Mouse (Mus musculus) embryonic facial prominence, embryonic 15.5 days (tissue): ENCODE data around the gene Gna13. TPM values are rescaled to one million over a fixed set of nuclear protein-coding genes. Genes with fewer than 3 reads are reported as not detected.

Source experiments
- ATAC-seq: fragments of 200-750 bp; cut with Nextera tagmentation; 2 replicates; pipeline ENCODE4 v1.8.0; 2017; ENCODE audit warnings: low read depth, moderate TSS enrichment; ENCODE audit not compliant: insufficient number of reproducible peaks, low FRiP score, low TSS enrichment
- H3K27ac ChIP-seq: fragments of 300-500 bp; sonication (generic); replicated peaks from 2 replicates; pipeline ENCODE4 v1.5.1; 2015; ENCODE audit warnings: mild to moderate bottlenecking, inconsistent platforms
- H3K27me3 ChIP-seq: fragments of 300-500 bp; sonication (generic); 2 replicates; pipeline ENCODE4 v1.6.1; 2015; ENCODE audit warnings: inconsistent platforms
- H3K36me3 ChIP-seq: fragments of 300-500 bp; sonication (generic); 2 replicates; pipeline ENCODE4 v1.6.1; 2015; ENCODE audit warnings: mild to moderate bottlenecking, inconsistent platforms
- H3K4me1 ChIP-seq: fragments of 300-500 bp; sonication (generic); 2 replicates; pipeline ENCODE4 v1.6.1; 2015; ENCODE audit warnings: inconsistent platforms
- H3K4me2 ChIP-seq: fragments of 300-500 bp; sonication (generic); replicated peaks from 2 replicates; pipeline ENCODE4 v1.6.1; 2015; ENCODE audit warnings: mild to moderate bottlenecking, inconsistent platforms
- H3K4me3 ChIP-seq: fragments of 300-500 bp; sonication (generic); replicated peaks from 2 replicates; pipeline ENCODE4 v1.5.1; 2015; ENCODE audit warnings: mild to moderate bottlenecking, inconsistent platforms
- H3K9ac ChIP-seq: fragments of 300-500 bp; sonication (generic); 2 replicates; pipeline ENCODE4 v1.6.1; 2015; ENCODE audit warnings: inconsistent platforms
- H3K9me3 ChIP-seq: fragments of 300-500 bp; sonication (generic); replicated peaks from 2 replicates; pipeline ENCODE4 v1.6.1; 2016; ENCODE audit warnings: inconsistent platforms
- WGBS: fragments of 180-500 bp; shearing (Covaris S2); methylation state at CpG from one replicate; pipeline ENCODE4 v1.1.7; 2015; 5-methylcytosine and 5-hydroxymethylcytosine counted together
- polyA plus RNA-seq: library from polyadenylated mRNA; unstranded; fragments of >200 nt; fragmentation: Nextera tagmentation; extraction: Ambion mirVana; gene quantifications from 2 replicates; pipeline ENCODE4 v1.2.1, GENCODE M21; 2015

Gene Gna13
- polyA plus RNA-seq, 1 experiment from 2014 or later: 25.6 TPM

- 52% methylated on average over 7 of the region's 7 CpGs for WGBS
- no peak overlapping the region for H3K27ac ChIP-seq
- H3K4me3 ChIP-seq: no peak overlapping the region
- H3K36me3 ChIP-seq: peaks cover 7% of the 10 kb centered on the region; the same call in 1 of the 2 replicates
- no peaks in the 10 kb centered on the region for H3K9me3 ChIP-seq
- H3K27me3 ChIP-seq: no peaks in the 10 kb centered on the region
- no peak overlapping the region for H3K4me2 ChIP-seq
- no peak overlapping the region for H3K9ac ChIP-seq
- no peak for ATAC-seq
- peaks cover 29% of the 10 kb centered on the region for H3K4me1 ChIP-seq
These were observed 15.4 kb downstream of the Gna13 start for GRCm38 (mm10) chr11:109378051-109378450.

- ATAC-seq: no peak
These were observed 18.0 kb downstream of the Gna13 start for GRCm38 (mm10) chr11:109380662-109381061.

GRCm38 (mm10) chr11:109385296-109385695, 22.7 kb downstream of the Gna13 start:
- H3K36me3 ChIP-seq: no peaks in the 10 kb centered on the region
- no peaks in the 10 kb centered on the region for H3K9me3 ChIP-seq
- no peak overlapping the region for H3K4me3 ChIP-seq
- whole genome bisulfite sequencing: 74% methylated on average over 8 of the region's 8 CpGs
- H3K4me2 ChIP-seq: no peak overlapping the region
- no peaks in the 10 kb centered on the region for H3K27me3 ChIP-seq
- no peak overlapping the region for H3K9ac ChIP-seq
- no peak for ATAC-seq
- no peak overlapping the region for H3K27ac ChIP-seq
- peaks cover 23% of the 10 kb centered on the region; the same call in 1 of the 2 replicates for H3K4me1 ChIP-seq

More at GRCm38 (mm10) chr11:109380662-109381061, 18.0 kb downstream of the Gna13 start:
- Histone ChIP-seq H3K4me3 (no peak overlapping the region), H3K4me2 (no peak overlapping the region), H3K4me1 (peaks cover 41% of the 10 kb centered on the region), H3K27ac (no peak overlapping the region), H3K9me3 (no peaks in the 10 kb centered on the region), H3K27me3 (no peaks in the 10 kb centered on the region), H3K9ac (no peak overlapping the region), H3K36me3 (no peaks in the 10 kb centered on the region)
- WGBS: 72% methylated on average over 5 of the region's 5 CpGs

GRCm38 (mm10) chr11:109389046-109389445, 26.4 kb downstream of the Gna13 start:
- no peaks in the 10 kb centered on the region for H3K9me3 ChIP-seq
- H3K27ac ChIP-seq: no peak overlapping the region
- 82% methylated on average over 5 of the region's 5 CpGs for WGBS
- H3K4me2 ChIP-seq: no peak overlapping the region
- peaks cover 5% of the 10 kb centered on the region; the same call in 1 of the 2 replicates for H3K36me3 ChIP-seq
- ATAC-seq: no peak
- H3K4me1 ChIP-seq: peaks cover 22% of the 10 kb centered on the region; the same call in 1 of the 2 replicates
- no peak overlapping the region for H3K4me3 ChIP-seq
- H3K9ac ChIP-seq: no peak overlapping the region
- H3K27me3 ChIP-seq: no peaks in the 10 kb centered on the region

GRCm38 (mm10) chr11:109391200-109391599, 28.6 kb downstream of the Gna13 start:
- no peak overlapping the region for H3K27ac ChIP-seq
- H3K9ac ChIP-seq: no peak overlapping the region
- H3K4me1 ChIP-seq: peaks cover 11% of the 10 kb centered on the region; the same call in 1 of the 2 replicates
- H3K4me3 ChIP-seq: no peak overlapping the region
- no peak overlapping the region for H3K4me2 ChIP-seq
- ATAC-seq: no peak
- no peaks in the 10 kb centered on the region for H3K9me3 ChIP-seq
- WGBS: 75% methylated on average over 7 of the region's 7 CpGs
- H3K27me3 ChIP-seq: no peaks in the 10 kb centered on the region
- peaks cover 17% of the 10 kb centered on the region for H3K36me3 ChIP-seq

- Histone ChIP-seq H3K27me3 (no peaks in the 10 kb centered on the region), H3K9me3 (no peaks in the 10 kb centered on the region), H3K4me2 (no peak overlapping the region), H3K4me3 (no peak overlapping the region), H3K9ac (no peak overlapping the region), H3K4me1 (peaks cover 11% of the 10 kb centered on the region; the same call in 1 of the 2 replicates), H3K36me3 (peaks cover 21% of the 10 kb centered on the region), H3K27ac (no peak overlapping the region)
- 67% methylated on average over 7 of the region's 7 CpGs for WGBS
- ATAC-seq: no peak
These were observed 29.1 kb downstream of the Gna13 start for GRCm38 (mm10) chr11:109391760-109392159.

GRCm38 (mm10) chr11:109392601-109393000, 30.0 kb downstream of the Gna13 start:
- peaks cover 28% of the 10 kb centered on the region for H3K36me3 ChIP-seq
- no peak overlapping the region for H3K4me3 ChIP-seq
- no peak overlapping the region for H3K9ac ChIP-seq
- no peaks in the 10 kb centered on the region for H3K27me3 ChIP-seq
- 81% methylated on average over 9 of the region's 9 CpGs for WGBS
- no peaks in the 10 kb centered on the region for H3K9me3 ChIP-seq
- no peak overlapping the region for H3K27ac ChIP-seq
- H3K4me1 ChIP-seq: peaks cover 10% of the 10 kb centered on the region; the same call in 1 of the 2 replicates
- ATAC-seq: no peak
- H3K4me2 ChIP-seq: no peak overlapping the region

- 86% methylated on average over 9 of the region's 9 CpGs for WGBS
- no peak overlapping the region for H3K27ac ChIP-seq
- H3K27me3 ChIP-seq: no peaks in the 10 kb centered on the region
- no peak overlapping the region for H3K4me3 ChIP-seq
- H3K9me3 ChIP-seq: no peaks in the 10 kb centered on the region
- H3K36me3 ChIP-seq: peaks cover 34% of the 10 kb centered on the region
- H3K4me1 ChIP-seq: no peaks in the 10 kb centered on the region
- no peak overlapping the region for H3K9ac ChIP-seq
- no peak for ATAC-seq
- no peak overlapping the region for H3K4me2 ChIP-seq
These were observed 32.1 kb downstream of the Gna13 start for GRCm38 (mm10) chr11:109394758-109395157.

- Histone ChIP-seq H3K27ac (no peak overlapping the region), H3K9me3 (no peaks in the 10 kb centered on the region), H3K36me3 (peaks cover 34% of the 10 kb centered on the region), H3K9ac (no peak overlapping the region), H3K4me1 (no peaks in the 10 kb centered on the region), H3K4me3 (no peak overlapping the region), H3K27me3 (no peaks in the 10 kb centered on the region), H3K4me2 (no peak overlapping the region)
- 86% methylated on average over 9 of the region's 9 CpGs for WGBS
- ATAC-seq: no peak; the same call in 1 of the 2 replicates
These were observed 32.7 kb downstream of the Gna13 start for GRCm38 (mm10) chr11:109395291-109395690.

- H3K4me2 ChIP-seq: no peak overlapping the region
- no peaks in the 10 kb centered on the region for H3K4me1 ChIP-seq
- H3K36me3 ChIP-seq: no peaks in the 10 kb centered on the region
- no peaks in the 10 kb centered on the region for H3K27me3 ChIP-seq
- H3K9me3 ChIP-seq: no peaks in the 10 kb centered on the region
- WGBS: 81% methylated on average over 5 of the region's 5 CpGs
- no peak for ATAC-seq
- H3K4me3 ChIP-seq: no peak overlapping the region
- H3K27ac ChIP-seq: no peak overlapping the region
- H3K9ac ChIP-seq: no peak overlapping the region
These were observed 43.8 kb downstream of the Gna13 start for GRCm38 (mm10) chr11:109406431-109406830.

GRCm38 (mm10) chr11:109410197-109410980, 47.8 kb downstream of the Gna13 start:
- Histone ChIP-seq H3K36me3 (no peaks in the 10 kb centered on the region), H3K4me1 (no peaks in the 10 kb centered on the region), H3K9me3 (no peaks in the 10 kb centered on the region), H3K27me3 (no peaks in the 10 kb centered on the region), H3K4me3 (no peak overlapping the region), H3K9ac (no peak overlapping the region), H3K27ac (no peak overlapping the region), H3K4me2 (no peak overlapping the region)
- WGBS: 88% methylated on average over 15 of the region's 15 CpGs
- ATAC-seq: no peak

GRCm38 (mm10) chr11:109413617-109414016, 51.0 kb downstream of the Gna13 start, which contains the start of gene 9930022D16Rik:
Gene 9930022D16Rik, plus strand, starts transcription at chr11:109413917.
- Histone ChIP-seq H3K4me3 (no peak within 1 kb of the TSS), H3K9ac (no peak within 1 kb of the TSS)

More at GRCm38 (mm10) chr11:109413617-109414016, 51.0 kb downstream of the Gna13 start, which contains the start of gene 9930022D16Rik:
- H3K9me3 ChIP-seq: no peaks in the 10 kb centered on the region
- no peak for ATAC-seq
- H3K36me3 ChIP-seq: no peaks in the 10 kb centered on the region
- H3K27me3 ChIP-seq: no peaks in the 10 kb centered on the region
- WGBS: 82% methylated on average over 6 of the region's 6 CpGs
- no peak within 1 kb of the TSS for H3K27ac ChIP-seq
- no peak within 1 kb of the TSS for H3K4me2 ChIP-seq
- H3K4me1 ChIP-seq: no peaks in the 10 kb centered on the region
